Mouse (Mus musculus) retina, adult 2 months (tissue): Measurements from ENCODE around the gene Dnah2.

ENCODE experiments used
- DNase-seq: peaks from one replicate; pipeline ENCODE4 v3.0.0-alpha.2; 2012; ENCODE audit warnings: low read depth, low spot score

Dnah2 gene

DNA sequence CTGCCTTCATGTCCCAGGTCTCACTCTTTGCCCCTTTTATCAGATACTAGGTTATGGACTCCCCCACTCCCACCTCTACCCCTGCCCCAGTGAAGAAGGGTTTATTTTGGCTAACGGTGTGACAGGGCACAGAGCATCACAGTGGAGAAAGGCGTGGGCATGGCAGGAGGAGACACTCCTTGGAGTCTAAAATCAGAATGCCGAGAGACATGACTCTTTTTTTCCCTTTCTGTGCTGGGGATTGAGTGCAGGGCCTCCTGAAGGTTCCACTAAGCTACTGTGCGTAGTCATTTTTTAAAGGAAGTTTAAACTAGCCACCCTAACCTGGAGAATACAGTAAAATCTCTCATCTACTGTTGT, 20.9 kb downstream of the Dnah2 start:
- DNase-seq, result no peak

DNA sequence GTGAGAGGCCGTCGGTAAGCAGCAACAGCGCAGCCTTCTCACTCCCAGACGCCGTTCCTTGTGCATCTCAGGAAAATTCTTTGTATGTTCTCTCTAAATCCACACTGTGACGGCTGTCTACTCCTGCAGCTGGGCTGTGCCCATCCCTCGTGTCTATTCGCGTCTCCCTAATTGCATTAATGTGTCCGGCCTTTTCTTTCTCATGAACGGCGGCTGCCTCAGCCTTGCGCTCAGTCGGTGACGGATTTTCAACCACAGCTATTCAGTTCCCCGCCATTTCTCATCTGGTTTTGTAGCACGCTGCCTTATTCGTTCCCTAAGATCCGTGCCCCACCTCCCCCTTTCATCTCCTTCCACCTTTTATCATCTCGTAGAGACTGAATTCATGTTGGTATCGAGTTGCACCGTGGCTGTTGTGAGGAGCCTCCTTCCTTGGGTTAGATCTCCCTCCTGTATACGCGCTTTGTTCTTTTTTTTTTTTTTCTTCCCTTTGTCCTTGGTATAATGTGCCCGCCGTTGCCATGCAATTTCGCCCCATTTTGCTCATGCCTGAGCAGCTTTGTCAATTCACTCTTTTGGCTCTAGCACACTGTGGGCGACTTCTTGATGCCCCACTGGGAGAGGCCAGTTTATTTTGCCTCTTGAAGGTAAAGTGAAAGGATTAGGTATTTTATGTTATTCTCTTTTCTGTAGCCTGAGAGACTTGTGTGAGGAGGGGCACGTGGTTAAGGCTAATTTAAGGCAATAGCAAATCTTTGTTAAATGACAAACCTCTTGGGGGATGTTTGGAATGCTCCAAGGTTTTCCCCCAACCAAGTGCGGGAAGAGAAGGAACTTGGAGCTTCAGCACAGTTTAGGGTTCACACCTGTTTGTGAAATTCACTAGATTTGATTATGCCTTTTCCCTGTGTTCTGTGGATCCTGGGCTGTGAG, 21.5 kb downstream of the Dnah2 start:
- no peak for DNase-seq

DNA sequence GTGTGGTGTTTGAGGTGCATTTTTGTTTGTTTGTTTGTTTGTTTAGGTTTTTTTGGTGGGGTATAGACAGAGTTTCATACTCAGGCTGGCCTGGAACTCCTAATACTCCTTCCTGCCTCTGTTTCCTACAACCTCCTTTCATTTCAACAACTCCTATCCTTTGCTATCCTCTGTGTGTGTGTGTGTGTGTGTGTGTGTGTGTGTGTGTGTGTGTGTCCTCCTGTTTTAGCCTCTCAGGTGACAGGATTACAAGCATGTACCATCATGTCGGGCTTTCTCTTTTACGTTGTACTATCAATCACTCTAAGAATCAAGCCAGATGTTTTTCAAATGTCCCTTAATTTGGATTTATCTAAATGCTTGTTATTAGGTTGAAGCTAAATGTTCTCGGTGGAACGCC, 22.3 kb downstream of the Dnah2 start:
- DNase-seq, result no peak

DNA sequence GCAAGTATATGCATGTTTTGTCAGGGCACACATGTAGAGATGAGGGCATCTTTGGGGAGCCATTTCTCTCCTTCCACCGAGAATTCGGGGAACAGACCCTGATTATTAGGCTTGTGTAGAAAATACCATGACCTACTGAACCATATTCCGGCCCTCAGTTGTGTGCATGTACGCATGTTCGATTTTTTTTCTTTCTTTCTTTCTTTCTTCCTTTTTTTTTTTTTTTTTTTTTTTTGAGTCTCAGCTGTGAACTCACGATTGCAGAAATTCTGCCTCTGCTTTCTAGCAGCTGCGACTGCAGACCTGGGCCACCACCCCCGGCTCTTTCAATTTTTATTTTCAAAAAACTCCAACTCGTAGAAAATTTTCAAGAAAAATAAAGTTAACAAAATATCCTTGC, 23.2 kb downstream of the Dnah2 start:
- no peak for DNase-seq

DNA sequence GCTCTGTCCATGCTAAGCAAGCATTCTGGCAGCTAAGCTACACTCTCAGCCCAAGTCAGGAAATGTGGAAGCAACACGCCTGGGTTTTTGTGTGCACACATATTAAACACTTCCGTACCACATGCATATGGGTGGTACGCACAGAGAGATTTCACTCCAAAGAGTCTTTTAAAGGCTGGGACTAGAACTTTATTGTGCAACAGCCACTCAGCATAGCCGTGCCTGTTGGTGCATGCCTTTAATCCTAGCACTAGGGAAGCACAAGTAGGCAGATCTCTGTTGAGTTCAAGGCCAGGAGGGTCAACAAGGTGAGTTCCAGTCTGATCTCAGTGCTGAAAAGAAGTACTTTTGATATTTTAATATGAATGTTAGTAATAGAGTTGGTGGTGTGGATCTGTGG, 25.3 kb downstream of the Dnah2 start:
- DNase-seq, result no peak

DNA sequence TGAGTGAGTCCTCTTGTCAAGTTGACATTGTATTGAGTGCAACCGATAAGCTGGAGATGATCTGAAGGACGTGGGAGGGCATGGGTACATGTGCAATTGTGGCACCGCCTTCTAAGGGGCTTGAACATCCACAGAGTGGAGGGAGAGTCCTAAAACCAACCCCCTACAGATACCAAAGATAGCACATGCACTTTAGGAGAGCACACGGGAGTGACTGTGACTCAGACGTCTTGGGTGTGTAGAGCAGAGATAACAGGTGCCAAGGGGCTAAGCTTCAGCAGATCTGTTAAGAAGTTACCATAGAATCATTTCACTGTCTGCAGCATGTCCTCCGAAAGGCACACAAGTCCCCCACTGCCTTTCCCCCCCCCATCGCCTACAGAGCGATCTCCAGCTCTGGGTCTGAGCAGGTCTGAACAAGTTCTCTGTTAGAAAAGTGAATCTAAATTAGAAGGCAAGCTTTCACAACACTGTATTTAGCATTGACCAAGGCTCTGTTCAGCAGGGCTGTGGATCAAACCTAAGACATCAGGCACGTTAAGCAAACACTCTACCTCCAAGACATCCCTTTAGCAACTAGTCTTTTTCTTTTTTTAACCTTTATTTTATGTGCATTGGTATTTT, 27.3 kb downstream of the Dnah2 start:
- no peak for DNase-seq

DNA sequence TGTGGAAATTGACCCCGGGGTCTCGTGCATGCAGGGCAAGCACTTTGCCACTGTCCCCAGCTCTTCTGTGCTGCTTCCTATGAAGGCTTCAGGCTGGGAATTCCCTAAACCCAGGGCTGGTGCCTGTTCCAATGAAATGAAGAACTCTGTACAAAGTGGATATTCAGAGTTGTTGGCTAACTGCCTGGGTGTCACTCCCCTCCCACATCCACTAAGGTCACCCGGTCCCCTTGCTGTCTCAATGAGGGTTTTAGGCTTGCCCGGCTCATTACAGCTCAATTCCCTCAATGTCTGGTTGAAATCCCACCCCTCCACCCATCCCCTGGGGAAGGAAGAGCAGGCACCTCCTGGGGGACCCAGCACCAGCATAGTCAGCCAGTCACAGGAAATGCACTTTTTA, 28.9 kb downstream of the Dnah2 start:
- DNase-seq, result no peak

DNA sequence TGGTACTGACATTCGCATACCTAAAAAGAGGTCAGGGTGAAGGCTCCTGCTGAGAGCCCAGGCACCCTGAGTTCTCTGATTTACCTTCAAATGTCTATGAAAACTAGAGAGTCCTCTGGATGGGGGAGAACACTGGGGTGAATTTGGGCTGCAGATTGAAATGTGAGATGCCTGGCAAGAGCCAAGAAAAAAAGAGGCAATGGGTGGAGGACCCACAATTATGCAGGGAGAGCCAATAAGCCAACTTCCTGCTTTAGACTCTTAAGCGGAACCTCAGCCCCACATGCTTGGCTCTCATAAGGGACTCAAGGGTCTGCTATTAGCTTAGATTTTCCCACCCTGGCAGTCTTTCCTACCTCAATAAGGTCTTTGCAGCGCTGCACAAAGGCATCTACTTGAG, 32.2 kb downstream of the Dnah2 start:
- no peak for DNase-seq

DNA sequence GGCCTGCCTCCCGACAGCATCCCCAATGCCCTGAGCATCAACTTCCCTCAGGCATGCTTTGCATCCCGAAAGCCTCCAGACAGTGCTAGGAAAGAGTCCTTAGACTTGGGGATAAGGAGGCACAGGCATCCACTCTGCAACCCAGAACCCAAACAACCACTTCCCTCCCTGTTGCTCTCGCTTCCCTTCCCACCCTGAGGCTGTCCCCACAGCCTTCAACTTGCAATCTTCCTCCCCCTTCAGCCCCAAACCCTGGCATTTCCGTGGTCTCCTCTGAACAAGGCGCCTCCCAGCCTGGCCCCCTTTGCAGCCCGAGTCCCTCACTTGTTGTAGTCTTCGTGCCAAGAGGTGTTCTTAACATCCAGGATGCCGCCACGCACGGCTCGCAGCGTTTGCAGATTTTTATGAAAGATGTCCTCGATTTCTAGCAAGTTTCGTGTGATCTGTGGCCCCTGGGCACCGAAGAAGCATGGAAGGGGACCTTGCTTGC, 32.7 kb downstream of the Dnah2 start:
- no peak for DNase-seq

DNA sequence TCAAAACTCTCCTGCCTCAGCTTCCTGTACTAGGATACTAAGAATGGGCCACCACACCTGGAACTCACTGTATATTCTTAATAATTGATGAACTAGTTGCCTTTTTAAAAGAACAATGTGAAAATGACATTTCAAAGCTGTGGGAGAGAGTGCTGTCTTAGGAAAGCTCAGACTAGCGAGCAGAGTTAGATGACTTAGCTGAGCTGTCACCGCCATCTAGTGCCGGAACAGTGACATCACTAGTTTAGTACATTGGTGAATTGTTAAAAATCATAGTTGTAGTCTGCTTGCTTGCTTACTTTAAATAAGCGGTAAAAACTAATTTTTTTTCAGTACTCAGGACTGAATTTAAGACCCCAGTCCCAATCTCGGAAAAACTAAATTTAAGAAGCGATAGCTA, 35.1 kb downstream of the Dnah2 start:
- peak; percentile 48 for DNase-seq

DNA sequence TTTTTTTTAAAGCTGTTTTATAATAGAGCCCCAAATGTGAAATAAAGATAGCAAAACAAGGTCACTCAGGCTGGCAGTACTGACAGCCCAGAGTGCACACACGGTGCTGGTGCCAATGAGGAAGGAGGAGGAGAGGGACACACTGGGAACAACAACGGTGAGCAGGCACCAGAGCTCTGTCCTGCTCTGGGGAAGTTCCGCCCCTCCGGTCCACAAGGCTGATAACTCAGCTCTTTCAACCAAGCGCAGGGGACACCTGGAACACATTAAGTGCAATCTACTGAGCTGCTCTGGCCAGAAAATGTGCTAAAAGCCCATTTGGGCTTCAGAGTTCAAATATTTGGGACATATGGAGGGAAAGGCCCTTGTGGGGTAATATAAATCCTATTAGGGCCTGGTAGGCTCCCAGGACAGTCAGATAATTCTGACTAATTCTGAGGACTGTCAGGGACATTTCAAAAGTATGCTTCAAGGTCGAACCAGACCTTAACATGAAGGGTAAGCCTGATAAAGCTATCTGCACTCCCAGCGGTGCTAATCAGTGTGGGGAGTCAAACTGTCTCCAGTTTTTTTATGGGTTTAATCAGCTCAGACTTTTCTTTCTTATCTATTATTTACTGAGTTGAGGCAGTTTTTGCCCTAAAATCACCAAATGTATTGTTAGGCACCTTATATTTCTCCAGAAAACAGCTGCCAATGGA, 38.0 kb downstream of the Dnah2 start:
- no peak for DNase-seq

DNA sequence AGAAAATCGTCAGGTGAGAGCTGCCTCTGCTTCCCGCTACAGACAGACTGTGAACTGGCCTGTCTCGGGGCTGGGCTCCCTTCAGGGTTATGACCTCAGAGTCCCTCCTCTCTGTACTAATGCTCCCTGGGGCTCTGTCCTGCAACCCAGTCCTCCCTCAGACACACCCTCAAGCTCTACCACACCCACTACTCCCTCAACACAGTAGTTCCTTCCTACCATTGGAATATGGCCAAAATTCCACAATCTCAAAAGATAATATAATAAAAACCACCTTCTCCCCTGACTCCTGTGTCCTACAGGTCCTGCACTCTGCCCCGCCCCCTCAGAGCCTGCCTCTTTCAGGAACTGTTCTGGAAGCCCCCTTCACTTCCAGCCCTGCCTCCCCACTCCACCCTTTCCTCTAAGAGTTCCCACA, 45.0 kb downstream of the Dnah2 start:
- DNase-seq, result no peak

DNA sequence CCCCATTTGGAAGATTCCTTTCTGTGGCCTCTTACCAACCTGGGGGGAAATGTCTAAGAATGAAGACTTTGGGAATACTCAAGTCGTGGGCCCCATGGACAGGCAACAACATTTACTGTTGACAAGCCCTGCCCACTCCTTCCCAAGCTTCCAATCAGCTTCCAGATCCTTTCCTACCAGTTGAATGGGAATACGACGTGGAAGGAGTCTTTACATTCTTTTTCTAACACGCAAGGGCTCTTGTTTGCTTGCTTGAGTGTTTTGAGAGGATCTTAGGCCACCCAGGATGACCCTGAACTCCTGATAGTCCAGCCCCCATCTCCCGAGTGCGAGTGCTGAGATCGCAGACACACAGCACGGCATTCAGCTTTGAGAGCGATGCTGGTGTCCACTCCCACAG, 47.4 kb downstream of the Dnah2 start:
- no peak for DNase-seq

DNA sequence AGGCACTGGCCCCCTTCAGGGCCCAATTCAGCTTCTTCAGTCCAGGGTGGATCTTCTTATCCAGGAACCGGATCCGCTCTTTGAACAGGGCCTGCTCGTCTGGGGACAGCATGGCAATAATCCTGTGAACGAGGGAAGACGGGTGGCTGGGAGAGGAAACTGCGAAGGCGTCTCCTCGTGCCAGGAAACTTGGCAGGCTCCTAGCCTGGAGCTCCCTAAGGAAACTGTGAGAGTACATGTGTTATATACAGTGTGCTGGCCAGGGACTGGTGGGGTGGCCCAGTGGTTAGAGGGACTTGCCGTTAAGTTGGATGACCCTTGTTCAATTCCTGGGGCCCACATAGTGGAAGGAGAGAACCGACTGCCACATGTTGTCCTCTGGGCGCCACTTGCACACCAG, 49.8 kb downstream of the Dnah2 start:
- no peak for DNase-seq

DNA sequence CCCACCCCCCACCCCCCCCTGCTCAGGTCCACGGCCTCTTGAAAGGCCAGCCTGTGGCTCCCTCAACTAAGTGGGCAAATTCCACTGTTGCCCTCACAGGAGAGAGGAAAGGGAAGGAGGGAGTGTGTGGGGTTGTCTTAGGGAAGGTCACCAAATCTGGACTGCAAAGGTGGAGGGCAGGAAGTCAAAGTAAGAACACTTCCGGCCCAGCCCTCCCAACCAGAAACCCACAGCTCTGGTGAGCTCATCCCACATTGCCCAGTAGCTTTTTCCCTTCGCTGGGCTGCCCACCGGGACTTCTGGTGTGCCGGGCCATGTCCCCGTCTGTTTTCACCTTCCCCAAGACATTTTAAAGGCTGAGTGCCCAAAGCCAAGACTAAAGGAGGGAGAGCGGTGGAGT, 57.2 kb downstream of the Dnah2 start:
- DNase-seq, result no peak

DNA sequence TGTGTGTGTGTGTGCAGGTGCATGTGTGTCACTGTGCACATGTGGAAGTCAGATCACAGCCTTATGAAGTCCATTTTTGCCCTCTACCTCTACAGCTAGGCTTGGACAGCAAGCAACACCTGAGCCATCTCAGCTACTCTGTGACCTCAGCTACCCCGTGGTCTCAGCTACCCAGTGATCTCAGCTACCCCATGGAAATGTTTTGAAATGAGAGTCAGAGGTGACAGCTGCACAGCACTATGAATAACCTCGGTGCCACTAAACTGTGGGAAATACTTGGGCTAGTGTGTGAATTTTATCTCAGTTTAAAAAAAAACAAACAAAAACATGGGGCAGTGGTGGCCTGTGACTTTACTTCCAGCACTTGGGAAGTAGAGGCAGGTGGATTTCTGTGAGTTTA, 58.0 kb downstream of the Dnah2 start:
- DNase-seq, result no peak

DNA sequence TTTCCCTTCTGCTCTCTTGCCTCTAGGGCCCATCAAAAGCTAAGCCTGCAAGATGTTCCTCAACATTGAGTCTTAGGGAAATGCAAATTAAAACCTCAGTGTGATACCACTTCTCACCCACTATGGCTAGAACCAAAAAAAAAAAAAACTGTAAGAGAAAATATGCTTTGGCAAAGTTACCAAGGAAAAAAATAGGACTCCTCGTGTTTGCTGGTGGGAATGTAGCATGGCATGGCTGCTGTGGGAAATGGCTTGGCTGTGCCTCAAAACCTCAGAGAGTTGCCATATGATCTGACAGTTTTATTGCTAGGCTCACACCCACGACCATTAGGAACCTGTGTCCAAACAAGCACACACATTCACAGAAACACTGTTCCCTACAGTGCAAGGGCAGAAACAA, 61.4 kb downstream of the Dnah2 start:
- DNase-seq, result no peak

DNA sequence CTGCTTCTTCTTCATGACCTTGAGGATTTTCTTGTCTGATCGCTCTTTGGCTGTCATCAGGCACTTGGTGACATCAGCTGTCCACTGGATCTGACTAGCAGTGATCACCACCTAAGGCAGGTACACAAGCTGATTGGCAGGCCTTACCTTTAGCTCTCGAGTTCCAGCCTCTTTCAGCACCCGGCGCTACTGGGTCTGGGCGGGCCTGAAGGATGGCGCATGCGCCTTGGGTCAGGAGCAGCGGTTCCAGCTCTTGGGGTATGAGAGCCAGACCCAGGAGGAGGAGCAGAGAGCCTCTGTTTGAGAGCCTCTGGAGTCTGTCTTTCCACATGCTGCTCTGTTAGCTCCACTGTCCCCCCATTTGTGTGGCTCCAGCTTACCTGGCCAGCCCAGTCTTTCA, 71.3 kb downstream of the Dnah2 start:
- no peak for DNase-seq

DNA sequence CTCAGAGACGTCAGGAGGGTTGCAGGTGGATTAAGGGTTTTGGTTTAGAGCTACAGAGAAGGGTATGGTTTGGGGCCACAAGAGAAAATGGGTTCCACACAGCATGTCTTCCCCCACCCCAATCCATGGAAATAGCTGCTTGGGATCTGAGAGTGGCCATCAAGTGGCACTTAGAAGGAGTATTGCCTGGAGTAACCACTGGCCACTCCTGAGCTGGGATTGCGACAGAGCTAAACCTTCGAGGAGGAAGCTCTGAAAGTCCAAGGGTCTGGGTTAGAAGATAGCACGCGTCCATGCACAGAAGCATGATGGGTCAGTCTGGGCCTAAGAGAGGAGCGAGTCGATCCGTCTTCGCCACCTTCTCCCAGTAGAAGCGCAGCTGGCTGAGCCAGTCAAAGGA, 72.1 kb downstream of the Dnah2 start:
- no peak for DNase-seq

DNA sequence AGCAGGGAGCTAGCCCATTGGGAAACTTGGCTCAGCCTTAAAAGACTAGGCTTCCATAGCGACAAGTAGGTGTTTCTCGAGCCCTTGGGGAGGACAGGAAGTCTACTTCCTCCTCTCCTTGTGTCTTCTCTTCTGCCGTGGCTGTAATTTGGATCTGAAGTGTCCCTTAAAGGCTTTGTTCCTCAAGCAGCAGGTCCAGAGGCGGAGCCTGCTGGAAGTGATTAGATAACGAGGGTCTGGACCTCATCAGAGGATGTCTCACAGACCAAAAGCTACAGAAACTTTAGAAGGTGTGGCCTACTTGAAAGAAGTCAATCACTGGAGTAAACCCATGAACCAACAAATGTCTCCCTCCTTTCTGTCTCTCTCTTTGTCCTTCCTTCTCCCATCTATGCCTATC, 74.2 kb downstream of the Dnah2 start:
- no peak for DNase-seq

DNA sequence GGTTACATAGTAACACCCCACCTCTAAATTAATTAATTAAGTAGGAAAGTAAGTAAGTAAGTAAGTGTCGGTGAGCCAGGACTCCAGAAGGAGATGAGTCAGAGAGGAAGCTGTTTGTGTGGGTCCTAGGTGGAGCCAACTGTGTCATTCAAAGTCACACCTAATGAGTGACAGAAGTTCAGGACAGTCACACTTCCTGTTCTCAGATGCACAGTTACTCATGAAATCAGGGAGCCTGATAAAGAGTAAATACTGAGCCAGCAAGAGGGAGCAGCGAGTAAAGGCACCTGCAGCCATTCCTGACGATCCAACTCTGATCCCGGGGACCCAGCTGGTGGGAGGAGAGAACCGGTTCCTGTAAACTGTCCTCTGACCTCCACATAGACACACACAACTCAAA, 76.2 kb downstream of the Dnah2 start:
- DNase-seq, result no peak

DNA sequence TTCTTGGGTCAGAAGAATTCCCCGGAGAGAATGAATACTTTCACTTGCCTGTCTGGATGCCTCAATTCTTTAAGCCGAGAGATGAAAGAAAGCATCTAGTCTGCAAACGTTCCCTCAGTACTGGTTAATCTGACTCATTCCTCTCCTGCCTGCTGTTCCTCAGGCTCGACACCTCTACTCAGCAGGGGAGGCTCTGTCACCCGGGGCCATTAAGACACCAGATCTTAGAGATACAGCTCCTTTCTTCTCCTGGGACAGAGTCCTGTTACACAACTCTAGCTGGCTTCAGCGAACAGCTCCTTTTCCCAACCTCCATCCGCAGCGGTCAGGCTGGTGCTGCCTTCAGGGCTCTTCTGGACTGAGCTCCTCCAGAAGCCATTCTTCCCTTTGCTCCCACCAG, 77.4 kb downstream of the Dnah2 start:
- DNase-seq, result no peak

DNA sequence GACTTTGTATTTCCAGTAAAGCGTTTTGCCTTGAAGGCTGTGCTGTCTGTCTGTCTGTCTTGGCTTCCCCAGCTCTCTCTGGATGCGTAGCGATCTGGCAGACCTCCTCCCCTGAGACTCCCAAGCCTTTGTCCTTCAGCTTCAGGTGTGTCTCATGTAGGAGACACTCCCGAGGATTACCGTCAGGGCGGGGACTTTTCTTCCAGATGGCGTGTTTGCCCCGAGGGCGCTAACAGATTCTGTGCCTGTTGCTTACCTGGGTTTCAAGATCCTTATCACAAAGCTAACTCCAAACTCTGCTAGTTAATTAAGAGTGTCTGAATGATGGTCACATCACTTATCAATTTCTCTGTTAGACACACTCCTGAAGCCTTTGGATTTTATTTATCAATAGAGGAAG, 79.6 kb downstream of the Dnah2 start:
- DNase-seq, result no peak
